Mouse (Mus musculus): ENCODE results near the gene Olfr700.
"Not testable (repeated sequence)": the region's sequence is repeated elsewhere in the genome, so short reads cannot be mapped to it uniquely, and the experiment has no call there.

The Olfr700 gene

GRCm38 (mm10) chr7:106808734-106809133 lies at the start of gene Olfr700:
Gene Olfr700, minus strand, starts transcription at chr7:106808834.
- CTCF ChIA-PET: no interaction called here

GRCm38 (mm10) chr7:106843060-106843459 lies 34.4 kb upstream of the Olfr700 start, which contains the start of gene Olfr703:
Gene Olfr703, plus strand, starts transcription at chr7:106843360.
- CTCF ChIA-PET: no interaction called here

- CTCF ChIA-PET: no interaction called here
These were observed 25.2 kb upstream of the Olfr700 start, which contains the start of gene Olfr702 for GRCm38 (mm10) chr7:106833793-106834192. Gene Olfr702, minus strand, starts transcription at chr7:106833893.

- CTCF ChIA-PET: no interaction called here
These were observed 9.8 kb upstream of the Olfr700 start for GRCm38 (mm10) chr7:106818414-106818813.

DNA sequence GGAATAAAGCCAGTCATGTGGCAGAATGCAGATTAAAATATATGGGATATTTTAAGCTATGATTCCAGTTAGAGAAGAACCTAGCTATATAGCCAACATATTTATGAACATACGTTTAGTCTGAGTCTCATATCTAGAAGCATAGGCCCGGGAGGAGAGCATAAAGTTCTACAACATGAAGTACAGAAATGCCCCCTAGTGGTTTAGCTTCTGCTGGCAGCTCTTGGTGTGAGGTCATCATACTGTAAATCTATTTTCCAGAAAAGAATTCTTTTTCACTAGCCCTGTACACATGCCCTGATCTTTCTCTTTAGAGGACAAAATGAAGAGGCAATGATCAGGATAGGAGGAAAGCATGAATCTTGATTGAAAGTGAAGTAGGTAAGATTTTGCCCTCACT lies 7.1 kb upstream of the Olfr700 start:
- CTCF ChIA-PET: no interaction called here

GRCm38 (mm10) chr7:106813829-106814228 lies 5.2 kb upstream of the Olfr700 start, which contains the start of gene Olfr701:
Gene Olfr701, plus strand, starts transcription at chr7:106814129.
- CTCF ChIA-PET: no interaction called here

DNA sequence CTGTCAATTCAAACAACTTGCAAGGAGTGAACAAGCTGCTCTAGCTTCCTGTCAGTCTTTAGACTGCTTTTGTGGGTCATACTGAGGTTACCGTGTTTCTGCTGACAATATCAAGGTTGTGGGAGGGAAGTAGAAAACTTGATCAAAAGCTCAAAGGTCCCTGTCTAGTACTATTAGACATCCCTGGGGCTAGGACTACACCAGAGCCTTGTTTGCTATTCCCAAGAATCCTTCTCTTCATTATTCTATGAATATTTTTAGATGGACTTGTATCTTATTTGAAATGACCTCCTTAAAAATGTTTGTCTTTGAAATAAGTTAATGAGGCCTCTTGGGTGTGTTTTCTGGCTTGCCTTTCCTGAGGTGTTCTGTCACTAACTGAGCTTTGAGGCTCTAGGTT lies 15.5 kb downstream of the Olfr700 start, which contains the start of gene Olfr699:
TSS of gene Olfr699 (minus strand) at position 101 of the 400 bp plus-strand sequence.
- CTCF ChIA-PET: interaction anchor here (0.6 kb wide), 1 partner anchor 154 kb away, joined by 3 read pairs; no protein-coding TSS in a partner anchor

DNA sequence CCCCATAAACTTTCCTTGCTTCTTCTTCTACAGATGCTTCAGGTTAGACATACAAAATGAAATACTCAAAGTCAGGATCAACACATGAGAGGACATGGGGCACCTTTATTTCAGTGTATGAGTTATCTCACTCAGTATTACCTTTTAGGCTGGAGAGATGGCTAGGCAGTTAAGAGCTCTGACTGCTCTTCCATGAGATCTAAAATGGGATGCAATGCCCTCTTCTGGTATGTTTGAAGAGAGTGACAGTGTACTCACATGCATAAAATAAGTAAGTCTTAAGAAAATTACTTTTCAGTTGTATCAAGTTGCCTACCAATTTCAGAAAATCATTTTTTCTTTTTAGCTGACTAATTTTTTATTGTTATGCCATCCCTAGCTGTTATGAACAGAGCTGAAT lies 20.3 kb downstream of the Olfr700 start:
- CTCF ChIA-PET: interaction anchor here (0.6 kb wide), 1 partner anchor 15 kb away, joined by 4 read pairs; no protein-coding TSS in a partner anchor

DNA sequence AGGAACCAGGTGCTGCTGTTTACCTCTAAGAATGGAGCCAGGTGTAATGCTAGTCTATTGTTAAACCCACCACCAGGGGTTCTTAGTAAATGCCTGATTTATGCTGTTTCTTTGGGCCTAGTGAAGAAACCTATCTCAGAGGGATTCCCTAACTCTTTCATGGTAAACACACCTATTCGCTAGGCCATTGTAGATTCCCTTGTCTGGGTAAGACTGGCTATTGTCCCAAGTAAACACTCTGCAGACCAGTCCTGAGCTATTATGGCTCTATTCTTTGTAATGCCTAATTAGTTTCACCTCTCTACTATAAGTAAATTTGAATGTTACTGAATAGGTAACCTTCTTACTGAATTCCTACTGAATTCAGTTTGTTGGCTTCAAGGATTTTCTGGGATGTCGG lies 47.6 kb downstream of the Olfr700 start:
- CTCF ChIA-PET: not testable (repeated sequence)

DNA sequence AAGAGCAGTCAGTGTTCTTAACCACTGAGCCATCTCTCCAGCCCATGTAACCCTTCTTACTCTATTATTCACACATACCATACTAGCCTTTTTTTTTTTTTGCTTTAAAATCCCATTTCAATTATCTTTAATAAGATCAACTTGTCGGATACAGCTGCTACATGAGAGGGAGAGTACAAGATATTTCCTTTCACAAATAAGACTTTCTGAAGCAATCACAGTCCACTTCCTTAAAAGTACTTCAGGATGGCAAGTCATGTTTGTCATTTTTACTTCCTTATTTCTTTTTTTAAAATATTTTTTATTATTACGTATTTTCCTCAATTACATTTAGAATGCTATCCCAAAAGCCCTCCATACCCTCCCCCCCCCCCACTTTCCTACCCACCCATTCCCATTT lies 49.8 kb downstream of the Olfr700 start:
- CTCF ChIA-PET: interaction anchor here (0.6 kb wide), 1 partner anchor 13 kb away, joined by 5 read pairs; no protein-coding TSS in a partner anchor
